Mouse (Mus musculus) limb, embryonic 13.5 days (tissue): ENCODE measurements around the gene Lins1. TPM values are rescaled to one million over a fixed set of nuclear protein-coding genes. Genes with fewer than 3 reads are reported as not detected.

ENCODE experiments used
- polyA plus RNA-seq: library from polyadenylated mRNA; unstranded; fragments of >200 nt; fragmentation: Nextera tagmentation; extraction: Ambion mirVana; gene quantifications from 2 replicates; pipeline ENCODE4 v1.2.1, GENCODE M21; 2015

Lins1 gene
- polyA plus RNA-seq, 1 experiment from 2014 or later, result 21.2 TPM

Other genes with a start within 250 kb of the Lins1 start
- 16.4 and 19.5 TPM in 2 replicates for gene Asb7, start 293 bp upstream of the Lins1 start, polyA plus RNA-seq
- 4.4 and 4.9 TPM in 2 replicates for gene Cers3, start 53.6 kb downstream of the Lins1 start, polyA plus RNA-seq
- 13.1 and 15.3 TPM in 2 replicates for gene Adamts17, start 149.8 kb downstream of the Lins1 start, polyA plus RNA-seq